Mouse (Mus musculus) heart, adult 8-10 months (tissue): ENCODE results near the gene Arl13a. TPM values are rescaled to one million over a fixed set of nuclear protein-coding genes. Genes with fewer than 3 reads are reported as not detected.

Experiments
- total RNA-seq, 4 experiments: library from RNA; stranded (reverse); gene quantifications; 2 replicates each; pipeline ENCODE4 v1.2.4; 2022

Gene Arl13a
- total RNA-seq, 4 experiments from 2014 or later, result not detected

Other genes with a start within 250 kb of the Arl13a start
- 1 to 10 TPM; 1.2 to 2.8 (median 2.3) TPM for gene Sytl4, start 205.7 kb upstream of the Arl13a start, total RNA-seq
- gene Cstf2, start 128.3 kb upstream of the Arl13a start, total RNA-seq, result 10 to 100 TPM; 10.5 to 15.1 (median 12.3) TPM
- 1 to 10 TPM in 3 of 4 experiments, under 1 TPM in 1; 0.98 to 1.8 (median 1.4) TPM for gene Xkrx, start 25.4 kb upstream of the Arl13a start, total RNA-seq
- gene Nox1, start 34.5 kb downstream of the Arl13a start, total RNA-seq, result under 1 TPM in 2 of 4 experiments, not detected in 2; 0.47 to 0.59 TPM
- gene Trmt2b, start 89.5 kb downstream of the Arl13a start, total RNA-seq, result 10 to 100 TPM; 36.6 to 58.7 (median 49.6) TPM
- 1 to 10 TPM in 3 of 4 experiments, under 1 TPM in 1; 0.63 to 2.1 (median 1.9) TPM for gene Tmem35a, start 107.7 kb downstream of the Arl13a start, total RNA-seq
- gene Cenpi, start 120.6 kb downstream of the Arl13a start, total RNA-seq, result under 1 TPM in 3 of 4 experiments, not detected in 1; 0.09 to 0.43 (median 0.12) TPM
- gene Drp2, start 217.1 kb downstream of the Arl13a start, total RNA-seq, result under 1 TPM; 0.17 to 0.33 (median 0.25) TPM